Mouse (Mus musculus): ENCODE measurements around the gene Tango6. TPM values are rescaled to one million over a fixed set of nuclear protein-coding genes. Genes with fewer than 3 reads are reported as not detected.

Gene Tango6
- total RNA-seq (2021) = 1 to 10 TPM; 8.9 to 9.9 TPM
- long read RNA-seq, experiment 1, partial matches to known transcripts = 12 of 15 reads
- long read RNA-seq, experiment 1, other reads (novel, unspliced or antisense) = 3 of 15 reads
- long read RNA-seq, experiment 2, full-length matches to known transcripts = 4 of 14 reads
- long read RNA-seq, experiment 2, partial matches to known transcripts = 9 of 14 reads
- long read RNA-seq, experiment 2, other reads (novel, unspliced or antisense) = 1 of 14 reads

DNA sequence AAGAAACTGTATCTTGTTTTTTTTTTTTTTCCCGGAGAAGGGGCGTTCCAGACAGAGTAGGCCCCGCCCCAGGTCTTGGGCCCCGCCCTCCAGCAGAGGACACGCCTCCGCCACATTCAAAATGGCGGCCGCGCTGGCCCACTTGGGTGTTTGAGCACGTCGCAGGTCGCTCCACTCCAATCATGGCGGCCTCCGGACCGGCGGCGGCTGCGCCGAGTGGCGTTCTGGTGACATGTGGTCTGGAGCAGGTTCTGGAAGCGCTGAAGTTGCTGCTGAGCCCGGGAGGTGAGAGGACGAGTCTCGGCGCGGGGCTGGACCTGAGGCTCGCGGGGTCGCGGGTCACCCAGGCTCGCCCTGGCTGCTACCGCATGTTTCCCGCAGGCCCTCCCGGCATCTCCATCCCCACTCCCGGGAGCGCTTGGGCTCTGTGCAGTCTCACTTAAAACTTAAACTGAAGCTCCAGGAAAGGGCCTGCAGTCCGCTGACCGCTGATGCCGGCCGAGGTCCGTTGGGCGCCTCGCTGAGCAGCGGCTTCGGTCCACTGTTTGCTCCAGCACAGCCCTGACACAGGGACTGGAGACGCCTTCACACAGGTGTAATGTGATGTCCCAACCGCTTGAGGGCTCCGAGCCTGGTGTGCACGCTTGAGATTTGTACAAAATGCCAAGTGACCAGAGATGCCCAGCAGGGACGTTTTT, at the start of gene Tango6:
TSS of gene Tango6 (plus strand) at position 98 of the 698 bp plus-strand sequence.
- DNase-seq = peak; percentile 85

DNA sequence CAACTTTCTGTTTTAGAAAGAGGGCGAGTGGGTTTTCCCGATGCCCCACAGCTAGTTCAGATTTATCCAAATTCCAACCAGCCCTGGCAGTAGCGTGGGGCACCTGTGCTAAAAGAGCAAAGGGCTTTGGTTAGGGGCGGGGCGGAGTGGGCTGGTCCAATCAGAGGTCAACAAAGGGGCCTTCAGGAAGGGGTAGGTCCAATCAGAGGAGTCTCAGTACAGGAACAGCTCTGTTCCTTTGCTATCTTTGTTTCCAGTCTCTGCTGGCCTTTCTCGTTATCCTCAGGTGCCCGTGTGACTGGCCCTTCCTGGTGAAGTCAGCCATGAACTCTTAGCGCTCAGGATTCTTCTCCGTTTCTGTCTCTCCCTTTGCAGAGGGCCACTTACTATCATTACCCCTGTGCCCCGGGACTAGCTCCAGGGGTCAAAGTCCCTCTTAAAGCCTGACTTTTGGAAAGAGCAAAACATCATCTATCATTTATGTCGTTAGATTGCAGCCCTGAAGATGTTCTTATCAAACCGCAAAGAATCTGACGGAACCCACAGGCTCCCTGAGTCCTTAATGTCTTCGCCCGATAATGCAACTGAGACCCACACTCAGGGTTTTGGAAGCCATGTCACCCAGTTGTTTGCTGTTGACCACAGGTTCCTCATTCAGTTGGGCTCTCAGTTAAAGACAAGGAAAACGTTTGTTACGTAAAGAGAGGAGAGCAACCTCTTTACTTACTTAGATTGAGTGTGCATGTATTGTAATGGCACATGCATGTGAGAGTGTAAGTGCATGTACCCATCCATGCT, 49.3 kb upstream of the Tango6 start:
- no peak for DNase-seq

DNA sequence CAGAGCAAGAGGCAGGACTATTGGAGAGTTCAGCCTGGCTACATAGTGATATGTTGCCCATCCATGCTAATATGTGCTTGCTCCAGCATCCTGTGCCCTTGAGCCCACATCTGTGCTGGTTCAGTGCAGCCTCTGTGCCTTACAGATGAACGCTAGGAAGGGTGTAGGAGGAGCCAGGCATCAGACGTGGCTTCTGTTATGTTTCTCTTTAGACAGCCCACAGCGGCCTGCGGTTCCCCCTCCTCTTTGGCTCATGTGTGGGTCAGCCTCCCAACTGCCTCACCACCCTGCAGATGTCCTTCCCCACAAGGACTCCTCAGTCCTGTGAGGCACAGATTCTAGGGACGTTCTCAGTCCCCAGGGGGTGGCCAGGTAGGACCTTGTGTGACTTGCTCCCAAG, 47.6 kb upstream of the Tango6 start:
- DNase-seq = no peak

DNA sequence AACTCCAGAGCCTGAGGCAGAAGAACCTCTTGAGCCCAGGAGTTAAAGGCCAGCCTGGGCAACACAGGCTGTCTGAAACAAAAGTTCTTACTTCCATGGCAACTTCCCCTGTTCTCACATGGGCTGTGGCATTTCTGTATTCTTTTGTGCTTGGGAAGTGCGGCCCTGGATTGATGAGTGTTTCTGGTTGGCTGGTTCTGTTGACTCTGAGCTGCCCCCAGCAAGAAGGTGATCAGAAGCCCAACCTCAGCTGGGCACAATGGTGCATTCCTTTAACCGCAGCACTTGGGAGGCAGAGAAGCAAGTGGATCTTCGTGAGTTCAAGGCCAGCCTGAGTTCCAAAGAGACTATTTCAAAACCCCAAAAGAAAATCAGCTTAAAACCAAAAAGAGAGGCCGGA, 45.4 kb upstream of the Tango6 start:
- DNase-seq = no peak

DNA sequence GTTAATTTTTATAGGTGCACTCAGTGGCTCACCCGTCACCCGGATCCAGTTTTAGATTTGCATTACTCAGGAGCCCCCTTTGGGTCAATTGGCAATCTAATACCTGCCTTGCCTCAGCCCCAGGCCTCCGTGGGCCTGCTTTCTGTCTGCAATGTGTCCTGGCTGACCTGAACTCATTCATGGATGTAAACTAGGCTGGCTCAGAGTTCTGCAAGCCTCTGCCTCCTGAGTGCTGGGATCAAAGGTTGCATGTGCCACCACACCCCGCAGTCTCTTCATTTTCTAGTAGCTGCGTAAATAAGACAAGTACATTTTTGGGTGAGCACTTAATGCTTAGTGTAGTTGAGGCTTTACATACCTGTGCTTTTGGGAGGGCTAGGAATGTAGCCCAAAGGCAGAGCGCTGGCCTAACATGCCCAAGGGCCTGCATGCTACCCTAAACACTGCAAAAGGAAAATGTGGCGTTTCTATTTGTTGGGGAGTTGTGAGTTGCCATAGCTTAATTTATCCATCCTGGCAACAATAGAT, 44.0 kb upstream of the Tango6 start:
- DNase-seq = no peak

DNA sequence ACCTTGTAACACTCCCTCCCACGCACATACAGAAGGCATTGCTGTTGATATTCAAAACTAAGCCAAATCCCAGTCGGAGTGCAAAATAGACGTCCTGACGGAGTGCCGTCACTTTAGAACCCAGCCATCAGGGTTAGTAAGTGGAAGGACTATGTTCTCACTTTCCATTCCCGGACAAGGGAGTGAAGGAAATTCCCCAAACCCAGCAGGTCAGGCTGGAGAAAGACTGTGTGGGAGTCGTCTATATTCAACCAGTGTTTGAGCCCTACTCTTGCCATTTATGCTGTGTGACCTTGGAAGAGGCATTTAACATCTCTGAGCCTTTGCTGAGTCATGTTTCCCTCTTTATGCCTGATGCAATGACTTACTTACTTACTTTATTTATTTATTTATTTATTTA, 42.7 kb upstream of the Tango6 start:
- no peak for DNase-seq

DNA sequence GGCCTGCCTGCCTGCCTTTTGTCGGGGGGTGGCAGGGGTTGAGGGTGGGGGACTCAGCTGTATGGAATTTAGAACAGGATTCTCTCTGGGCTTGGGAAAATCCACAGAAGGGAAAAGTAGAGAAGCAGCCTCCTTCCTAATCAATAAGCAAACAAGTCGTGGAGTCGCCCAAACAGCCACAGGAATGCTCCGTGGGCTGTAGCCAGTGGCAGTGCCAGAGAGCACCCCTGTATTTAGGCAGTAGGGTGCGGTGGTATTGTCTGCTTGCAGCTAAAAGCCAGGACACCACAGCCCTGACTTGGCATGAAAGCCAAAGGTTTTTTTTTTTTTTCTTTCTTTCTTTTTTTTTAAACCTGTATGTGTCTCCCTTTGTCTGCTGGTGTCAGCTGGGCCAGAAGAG, 41.9 kb upstream of the Tango6 start:
- no peak for DNase-seq

DNA sequence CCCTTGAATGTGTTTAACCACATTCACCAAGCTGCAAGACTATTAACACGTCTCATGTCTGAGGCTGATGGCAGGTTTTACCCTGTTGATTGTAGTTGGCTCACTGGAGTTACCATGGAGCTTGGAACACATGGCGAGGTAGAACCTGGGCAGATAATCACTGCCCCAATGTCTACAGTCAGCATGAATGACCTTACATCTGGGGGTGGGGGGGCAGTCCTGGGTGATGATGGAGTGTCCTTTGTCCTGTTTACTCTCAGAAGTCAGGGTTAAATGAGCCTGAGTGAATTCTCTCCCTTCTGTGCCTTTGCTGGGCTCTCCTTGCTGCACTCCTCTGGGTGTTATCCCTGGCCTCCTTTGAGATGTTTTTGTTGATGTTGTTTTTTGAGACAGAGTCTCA, 40.7 kb upstream of the Tango6 start:
- DNase-seq = no peak

DNA sequence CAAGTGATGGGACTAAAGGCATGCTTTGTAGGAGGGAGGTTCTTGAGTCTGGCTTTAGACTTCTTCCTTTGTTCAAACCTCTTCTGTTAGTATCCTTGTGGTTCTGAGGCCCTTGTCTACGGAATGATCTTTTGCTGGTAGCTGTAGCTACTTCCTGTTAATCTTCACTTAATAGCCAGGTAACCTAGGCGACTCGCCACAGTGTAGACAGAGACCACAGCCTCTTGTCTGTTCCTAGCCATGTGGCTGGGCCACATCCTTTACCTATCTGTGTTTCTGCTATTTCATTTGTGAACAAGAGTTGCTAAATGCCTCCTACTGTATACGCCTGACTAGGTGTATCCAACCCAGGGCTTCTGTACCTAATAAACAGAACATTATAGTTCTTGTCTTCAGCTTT, 39.8 kb upstream of the Tango6 start:
- no peak for DNase-seq

DNA sequence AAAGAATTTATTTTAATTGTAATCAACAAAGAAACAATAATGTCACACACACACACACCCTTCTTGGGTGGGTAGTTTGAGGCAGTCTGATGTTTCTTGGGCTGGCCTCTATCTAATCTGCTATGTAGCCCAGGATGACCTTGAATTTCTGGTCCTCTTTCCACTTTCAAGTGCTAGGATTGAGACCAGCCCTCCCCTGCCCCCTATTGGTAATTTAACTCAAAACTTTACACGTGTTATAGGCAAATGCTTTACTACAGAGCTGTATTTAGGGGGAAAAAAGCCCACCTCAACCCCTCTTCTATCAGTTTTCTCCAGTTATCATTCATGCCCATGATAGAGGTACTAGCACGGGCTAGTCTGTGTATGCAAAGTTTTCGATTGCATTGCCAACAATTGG, 37.9 kb upstream of the Tango6 start:
- DNase-seq = no peak

DNA sequence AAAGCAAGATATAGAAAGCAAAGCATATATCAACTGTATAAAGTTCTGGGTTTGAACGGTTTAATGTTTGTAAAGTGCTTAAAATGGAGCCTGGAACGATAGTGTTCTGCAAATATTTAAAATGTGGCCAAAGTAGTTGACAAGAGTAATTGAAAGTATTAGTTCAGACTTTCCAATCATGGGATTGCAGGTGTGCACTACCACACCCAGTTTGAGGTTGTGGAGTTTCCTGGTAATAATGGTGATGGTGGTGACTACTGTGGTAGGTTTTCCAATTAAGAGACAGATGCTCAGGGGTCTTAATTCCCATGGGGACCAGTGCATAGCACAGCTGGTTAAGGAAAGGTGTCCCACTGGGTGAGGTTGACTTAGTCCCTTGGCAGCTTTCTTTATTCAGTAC, 36.7 kb upstream of the Tango6 start:
- DNase-seq = no peak

DNA sequence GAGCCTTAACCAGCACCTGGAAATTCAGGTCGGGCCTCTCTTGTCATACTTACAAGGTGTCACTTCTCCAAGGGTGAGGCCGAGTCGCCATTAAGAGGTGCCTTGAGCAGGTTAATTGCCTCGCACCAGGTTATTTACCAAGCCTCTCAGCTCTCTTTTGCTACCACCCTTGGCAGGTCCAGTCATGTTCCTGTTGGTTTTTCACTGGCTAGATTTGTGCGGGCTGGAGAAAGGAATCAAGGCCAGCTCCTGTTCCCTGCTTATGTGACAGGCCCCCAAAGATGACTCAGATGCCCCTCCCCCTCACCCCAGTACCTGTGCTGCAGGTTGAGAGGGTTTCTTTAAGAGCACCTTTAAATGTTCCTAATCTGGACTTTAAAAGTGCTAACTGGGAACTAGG, 36.1 kb upstream of the Tango6 start:
- no peak for DNase-seq

DNA sequence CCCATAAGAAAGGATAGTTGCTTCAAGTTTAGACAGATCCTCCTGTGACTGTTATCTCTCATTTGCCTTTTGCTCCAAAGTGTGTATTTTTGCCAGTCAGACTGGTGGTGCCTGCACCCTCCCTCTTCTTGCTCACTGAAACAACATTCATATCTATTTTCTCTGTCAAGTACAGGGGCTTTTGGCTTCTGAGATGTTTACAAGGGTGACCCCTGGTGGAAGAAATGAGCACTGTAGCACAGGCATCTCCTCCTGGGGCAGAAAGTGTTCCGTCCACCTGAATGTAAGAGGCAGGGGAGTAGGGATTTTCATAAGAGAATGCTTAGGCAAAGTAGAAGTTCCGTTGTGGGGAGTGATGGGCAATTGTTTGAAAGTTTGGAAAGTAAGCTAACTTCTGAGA, 35.5 kb upstream of the Tango6 start:
- DNase-seq = peak; percentile 29

DNA sequence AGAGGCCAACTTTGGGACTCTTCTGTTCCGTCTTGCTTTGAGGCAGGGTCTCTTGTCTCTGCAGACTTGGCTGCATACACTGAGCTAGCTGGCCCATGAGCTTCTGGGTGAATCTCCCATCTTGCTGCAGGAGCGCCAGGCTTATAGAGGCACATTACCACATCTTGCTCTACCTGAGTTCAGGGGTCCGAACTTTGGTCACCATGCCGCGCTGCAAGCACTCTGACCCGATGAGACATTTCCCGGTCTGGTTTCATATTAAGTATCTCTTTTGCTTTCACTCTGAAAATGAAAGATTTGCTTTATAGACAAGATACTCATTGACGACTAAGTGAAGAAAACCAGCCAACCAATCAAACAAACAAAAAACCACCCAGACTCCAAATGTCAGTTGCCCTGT, 34.4 kb upstream of the Tango6 start:
- DNase-seq = no peak

DNA sequence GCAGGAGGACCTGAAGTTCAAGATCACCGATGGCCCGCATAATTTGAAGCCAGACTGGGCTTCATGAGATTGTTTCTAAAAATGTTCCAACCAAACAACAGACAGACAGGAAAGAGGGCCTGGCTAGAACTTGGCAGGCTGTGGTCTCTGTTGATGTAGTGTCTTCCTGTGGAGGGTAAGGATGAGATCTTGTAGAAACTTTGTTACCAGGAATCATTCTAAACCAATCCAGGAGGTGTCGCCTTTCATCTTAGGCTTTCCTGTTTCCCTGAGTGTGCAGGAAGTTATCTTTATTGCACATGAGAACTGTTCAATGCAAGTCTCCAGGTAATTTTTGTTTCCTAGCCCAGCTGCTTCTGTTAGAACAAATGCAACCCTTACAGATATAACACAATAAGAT, 30.9 kb upstream of the Tango6 start:
- no peak for DNase-seq

DNA sequence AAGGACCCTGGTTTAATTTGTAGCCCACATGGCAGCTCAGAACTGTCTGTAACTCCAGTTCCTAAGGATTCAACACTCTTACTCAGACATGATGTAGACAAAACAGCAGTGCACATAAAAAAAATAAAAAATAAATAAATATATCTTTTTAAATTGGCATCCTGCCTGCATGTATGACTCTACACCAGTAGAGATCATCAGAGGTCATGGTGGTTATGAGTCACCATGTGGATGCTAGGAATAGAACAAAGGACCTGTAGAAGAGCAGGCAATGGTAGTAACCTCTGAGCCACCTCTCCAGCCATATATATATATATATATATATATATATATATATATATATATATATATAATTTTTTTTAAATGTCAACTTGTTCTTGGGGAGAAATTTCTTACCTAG, 26.8 kb upstream of the Tango6 start:
- DNase-seq = no peak

DNA sequence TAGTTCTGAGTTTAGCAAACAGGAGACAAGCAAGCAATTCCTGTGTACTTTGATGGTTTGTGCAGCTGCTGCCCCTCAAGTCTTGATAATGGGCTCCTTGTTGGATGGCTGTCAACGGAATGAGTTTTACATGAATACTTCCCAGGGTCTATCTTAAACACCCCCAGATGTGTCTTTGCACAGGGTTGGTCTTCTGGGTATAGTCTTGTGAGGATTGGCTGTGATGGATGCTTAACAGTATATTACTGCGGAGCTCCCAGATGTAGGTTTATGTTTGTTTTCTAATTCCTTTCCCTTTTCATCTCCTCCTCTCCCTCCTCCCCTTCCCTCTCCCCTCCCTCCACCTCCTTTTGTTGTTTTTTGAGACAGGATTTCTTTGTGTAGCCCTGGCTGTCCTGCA, 10.1 kb upstream of the Tango6 start:
- no peak for DNase-seq

DNA sequence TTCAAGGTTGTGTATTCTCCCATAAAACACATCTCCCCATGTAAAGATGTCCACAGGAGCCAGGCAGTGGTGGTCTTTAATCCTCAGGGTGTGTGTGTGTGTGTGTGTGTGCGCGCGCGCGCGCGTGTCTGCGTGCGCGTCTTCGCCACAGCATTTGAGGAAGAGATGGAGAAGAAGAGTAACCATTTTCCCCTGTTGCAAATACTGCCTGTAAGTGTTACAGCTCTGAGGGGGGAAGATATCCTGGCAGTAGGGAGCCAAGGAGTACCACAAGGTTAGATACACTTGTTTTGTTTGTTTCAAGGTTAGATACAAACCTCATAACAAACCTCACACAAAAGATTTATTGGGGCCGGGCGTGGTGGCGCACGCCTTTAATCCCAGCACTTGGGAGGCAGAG, 8.6 kb upstream of the Tango6 start:
- DNase-seq = no peak

DNA sequence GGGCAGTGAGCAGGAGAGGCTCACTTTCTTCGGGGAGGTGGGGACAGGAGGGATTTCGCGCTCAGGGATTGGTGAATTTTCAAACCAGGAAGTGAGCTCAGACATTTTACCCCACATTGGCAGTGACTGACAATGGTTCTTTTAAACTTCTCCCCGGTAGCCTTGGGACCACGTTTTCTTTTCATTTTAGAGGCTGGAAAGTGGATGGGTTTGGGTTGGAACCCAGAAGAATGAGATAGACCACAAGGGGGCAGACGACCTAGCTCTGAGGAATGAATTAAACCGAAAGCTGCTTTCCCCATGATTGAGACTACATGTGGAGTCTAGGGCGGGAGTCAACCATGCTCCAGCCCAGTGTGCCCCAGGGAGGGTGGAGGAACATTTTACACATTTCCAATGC, 8.0 kb upstream of the Tango6 start:
- no peak for DNase-seq

DNA sequence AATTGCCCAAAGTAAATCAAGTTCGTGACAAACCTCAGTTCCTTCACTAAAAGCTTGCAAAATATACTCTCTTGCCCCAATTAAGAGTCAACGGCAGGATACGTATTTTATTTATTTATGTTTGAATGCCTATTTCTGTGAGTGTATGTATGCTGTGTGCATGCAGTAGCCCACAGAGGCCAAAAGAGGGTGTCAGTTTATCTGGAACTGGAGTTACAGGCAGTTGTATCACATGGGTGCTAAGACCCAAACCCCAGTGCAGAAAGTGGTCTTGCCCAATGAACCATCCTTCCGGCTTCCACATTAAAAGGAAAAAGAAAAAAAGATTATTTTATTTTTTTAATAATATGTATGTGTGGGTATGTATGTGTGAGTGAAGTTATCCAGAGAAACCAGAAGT, 1.5 kb downstream of the Tango6 start:
- no peak for DNase-seq

DNA sequence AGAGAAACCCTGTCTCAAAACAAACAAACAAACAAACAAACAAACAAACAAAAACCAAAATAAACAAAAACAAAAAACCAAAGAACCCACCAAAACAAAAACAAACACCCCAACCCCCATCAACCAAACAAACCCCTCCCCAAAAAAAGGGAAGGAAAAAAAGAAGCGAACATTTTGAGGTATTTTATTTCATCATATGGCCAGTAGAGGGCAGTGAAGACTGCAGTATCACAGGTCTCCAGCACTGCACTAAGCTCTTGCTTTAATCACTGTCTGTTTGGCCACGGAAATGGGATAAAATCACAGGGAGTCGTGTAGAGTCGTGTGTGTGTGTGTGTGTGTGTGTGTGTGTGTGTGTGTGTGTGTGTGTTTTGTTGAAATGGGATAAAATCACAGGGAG, 4.6 kb downstream of the Tango6 start:
- DNase-seq = no peak

DNA sequence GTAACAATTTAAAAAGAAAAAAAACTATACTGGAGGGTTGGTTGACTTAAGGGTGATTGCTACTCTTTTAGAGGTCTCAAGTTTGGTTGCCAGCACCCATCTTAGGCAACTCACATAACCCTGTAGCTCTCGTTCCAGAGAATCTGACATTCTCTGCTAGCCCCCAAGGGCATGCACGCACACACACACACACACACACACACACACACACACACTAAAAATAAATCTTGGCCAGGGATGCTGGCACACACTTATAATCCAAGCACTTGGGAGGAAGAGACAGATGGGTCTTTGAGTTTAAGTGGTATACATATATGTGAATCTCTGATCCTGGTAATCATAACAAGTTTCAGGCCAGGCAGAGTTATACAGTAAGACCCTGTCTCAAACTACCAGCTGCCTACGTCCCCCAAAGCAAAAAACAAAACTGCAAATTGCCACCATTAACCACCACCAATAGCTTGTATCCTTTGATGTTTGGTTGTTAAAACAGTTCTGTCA, 14.9 kb downstream of the Tango6 start:
- DNase-seq = no peak

DNA sequence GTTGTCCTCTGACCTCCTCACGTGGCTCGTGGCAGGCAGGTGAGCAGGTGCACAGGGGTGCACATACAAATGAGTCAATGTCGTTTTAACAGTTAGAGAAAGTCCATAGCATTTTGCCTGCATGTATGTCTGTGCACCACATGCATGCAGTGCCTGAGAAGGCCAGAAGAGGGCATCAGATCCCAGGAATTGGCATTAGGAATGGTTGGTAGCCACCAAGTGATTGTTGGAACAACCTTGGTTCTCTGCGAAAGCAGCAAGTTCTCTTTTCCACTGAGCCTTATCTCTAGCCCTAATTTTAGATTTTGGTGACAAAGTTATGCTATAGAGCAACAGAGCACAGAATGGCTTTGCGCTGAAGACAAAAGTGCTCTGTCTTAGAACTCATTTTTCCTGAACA, 16.7 kb downstream of the Tango6 start:
- peak; percentile 28 for DNase-seq

All from gastrocnemius, postnatal 25 days (tissue).